Mouse (Mus musculus) granulocyte monocyte progenitor cell, adult 5-6 weeks (primary cell): ENCODE measurements around the gene Gm12248. TPM values are rescaled to one million over a fixed set of nuclear protein-coding genes. Genes with fewer than 3 reads are reported as not detected.
"Not testable (repeated sequence)": the region's sequence is repeated elsewhere in the genome, so short reads cannot be mapped to it uniquely, and the experiment has no call there.

Source experiments
- ATAC-seq: replicated peaks from 2 replicates; pipeline ENCODE4 v1.8.0; 2016; ENCODE audit warnings: mild to moderate bottlenecking, moderate TSS enrichment, inconsistent platforms; ENCODE audit not compliant: poor library complexity, severe bottlenecking
- total RNA-seq, 2 experiments: library from RNA; stranded (forward) in 1 of 2; stranded (reverse) in 1 of 2; fragments of 200-712, 200-1000 nt in 1 of 2; fragments of >200 nt in 1 of 2; fragmentation: Nextera tagmentation in 1 of 2; gene quantifications; 2 replicates each; pipeline ENCODE4 v1.2.3; 2014 to 2017

The Gm12248 gene
- total RNA-seq, 2 experiments from 2014 or later: 0.21 TPM; not detected in 1

GRCm38 (mm10) chr11:58103344-58103653 lies 10.4 kb upstream of the Gm12248 start:
- ATAC-seq: no peak

- 0 out of 2 replicates have a peak, but pooled peaks have one; percentile 2 for ATAC-seq
These were observed 9.8 kb upstream of the Gm12248 start for GRCm38 (mm10) chr11:58102581-58103343.

- ATAC-seq: no peak
These were observed 9.2 kb upstream of the Gm12248 start for GRCm38 (mm10) chr11:58102146-58102545.

- no peak for ATAC-seq
These were observed 8.3 kb upstream of the Gm12248 start for GRCm38 (mm10) chr11:58101194-58101720.

GRCm38 (mm10) chr11:58100006-58100405 lies 7.1 kb upstream of the Gm12248 start:
- ATAC-seq: no peak

GRCm38 (mm10) chr11:58098366-58098720 lies 5.4 kb upstream of the Gm12248 start:
- ATAC-seq: not testable (repeated sequence)

GRCm38 (mm10) chr11:58097621-58098365 lies 4.9 kb upstream of the Gm12248 start:
- ATAC-seq: peak; percentile 55

GRCm38 (mm10) chr11:58096821-58097620 lies 4.1 kb upstream of the Gm12248 start:
- ATAC-seq: no peak

GRCm38 (mm10) chr11:58096160-58096559 lies 3.2 kb upstream of the Gm12248 start:
- ATAC-seq: peak; percentile 63

- no peak for ATAC-seq
These were observed 2.6 kb upstream of the Gm12248 start for GRCm38 (mm10) chr11:58095561-58095960.

GRCm38 (mm10) chr11:58094766-58095165 lies 1.8 kb upstream of the Gm12248 start:
- ATAC-seq: no peak

GRCm38 (mm10) chr11:58092541-58092940 lies 393 bp downstream of the Gm12248 start:
- ATAC-seq: peak; percentile 83

- ATAC-seq: no peak
These were observed 11.2 kb downstream of the Gm12248 start for GRCm38 (mm10) chr11:58081716-58082115.

- no peak for ATAC-seq
These were observed 15.7 kb downstream of the Gm12248 start for GRCm38 (mm10) chr11:58077270-58077669.

- 0 out of 2 replicates have a peak, but pooled peaks have one; percentile 20 for ATAC-seq
These were observed 20.0 kb downstream of the Gm12248 start for GRCm38 (mm10) chr11:58072978-58073377.

GRCm38 (mm10) chr11:58065025-58065424 lies 27.9 kb downstream of the Gm12248 start:
- no peak for ATAC-seq

GRCm38 (mm10) chr11:58062586-58062985 lies 30.3 kb downstream of the Gm12248 start:
- no peak for ATAC-seq

- ATAC-seq: not testable (repeated sequence)
These were observed 31.7 kb downstream of the Gm12248 start for GRCm38 (mm10) chr11:58061218-58061617.

GRCm38 (mm10) chr11:58059752-58060151 lies 33.2 kb downstream of the Gm12248 start:
- ATAC-seq: not testable (repeated sequence)

GRCm38 (mm10) chr11:58057455-58057854 lies 35.5 kb downstream of the Gm12248 start:
- ATAC-seq: peak; percentile 67

GRCm38 (mm10) chr11:58046438-58046837 lies 46.5 kb downstream of the Gm12248 start:
- ATAC-seq: no peak
